Mouse (Mus musculus) adrenal gland, adult (tissue): ENCODE results near the gene Hkdc1.

ENCODE experiments used
- DNase-seq, 2 experiments: peaks; one replicate each; pipeline ENCODE4 v3.0.0; 2022 to 2023; ENCODE audit warnings: low spot score in 1 of 2; ENCODE audit not compliant: inconsistent age in 2 of 2

Gene Hkdc1

GRCm38 (mm10) chr10:62380936-62381335 is 41.4 kb downstream of the Hkdc1 start:
- DNase-seq = no peak

GRCm38 (mm10) chr10:62379808-62380207 is 42.5 kb downstream of the Hkdc1 start, which contains the start of gene Hk1:
Hk1 (minus strand) TSS chr10:62379908.
- no peak for DNase-seq

GRCm38 (mm10) chr10:62358827-62359226 is 63.5 kb downstream of the Hkdc1 start:
- no peak for DNase-seq

GRCm38 (mm10) chr10:62356105-62356730 is 66.1 kb downstream of the Hkdc1 start:
- no peak for DNase-seq

- no peak for DNase-seq
Measured at GRCm38 (mm10) chr10:62345147-62345546, 77.1 kb downstream of the Hkdc1 start.

- no peak for DNase-seq
Measured at GRCm38 (mm10) chr10:62344004-62344752, 78.1 kb downstream of the Hkdc1 start.

- no peak for DNase-seq
Measured at GRCm38 (mm10) chr10:62342512-62342911, 79.8 kb downstream of the Hkdc1 start.

GRCm38 (mm10) chr10:62341956-62342355 is 80.3 kb downstream of the Hkdc1 start:
- no peak for DNase-seq

GRCm38 (mm10) chr10:62340991-62341390 is 81.3 kb downstream of the Hkdc1 start:
- no peak for DNase-seq

- DNase-seq = peak; percentile 99 to 100
Measured at GRCm38 (mm10) chr10:62340095-62340731, 82.1 kb downstream of the Hkdc1 start.

- DNase-seq = peak in 1 of 2 experiments; percentile 71
Measured at GRCm38 (mm10) chr10:62339211-62340094, 82.8 kb downstream of the Hkdc1 start.

- DNase-seq = peak in 1 of 2 experiments; percentile 53
Measured at GRCm38 (mm10) chr10:62338626-62339025, 83.7 kb downstream of the Hkdc1 start.

GRCm38 (mm10) chr10:62338176-62338575 is 84.1 kb downstream of the Hkdc1 start:
- DNase-seq = no peak

- DNase-seq = peak in 1 of 2 experiments; percentile 46
Measured at GRCm38 (mm10) chr10:62336601-62337578, 85.4 kb downstream of the Hkdc1 start.

GRCm38 (mm10) chr10:62335423-62335776 is 86.9 kb downstream of the Hkdc1 start:
- DNase-seq = no peak

GRCm38 (mm10) chr10:62334686-62335422 is 87.4 kb downstream of the Hkdc1 start:
- DNase-seq = no peak

GRCm38 (mm10) chr10:62333269-62333668 is 89.0 kb downstream of the Hkdc1 start:
- no peak for DNase-seq
